Mouse (Mus musculus) stomach, embryonic 14.5 days (tissue): ENCODE data around the gene Actl10. TPM values are rescaled to one million over a fixed set of nuclear protein-coding genes. Genes with fewer than 3 reads are reported as not detected.

ENCODE experiments used
- ATAC-seq: fragments of 200-750 bp; cut with Nextera tagmentation; 2 replicates; pipeline ENCODE4 v1.8.0; 2017; ENCODE audit warnings: low read depth, moderate TSS enrichment; ENCODE audit not compliant: insufficient number of reproducible peaks, insufficient read depth, low FRiP score
- H3K27ac ChIP-seq: fragments of 300-500 bp; sonication (generic); 2 replicates; pipeline ENCODE4 v1.5.1; 2014; ENCODE audit warnings: mild to moderate bottlenecking, low read length, moderate library complexity, mixed read lengths
- H3K27me3 ChIP-seq: fragments of 300-500 bp; sonication (generic); 2 replicates; pipeline ENCODE4 v1.6.1; 2014; ENCODE audit warnings: low read length, control low read depth, mixed read lengths; ENCODE audit not compliant: control insufficient read depth, insufficient read depth
- H3K36me3 ChIP-seq: fragments of 300-500 bp; sonication (generic); 2 replicates; pipeline ENCODE4 v1.6.1; 2014; ENCODE audit warnings: mild to moderate bottlenecking, control low read depth, low read length, moderate library complexity, mixed read lengths; ENCODE audit not compliant: control insufficient read depth, insufficient read depth
- H3K4me1 ChIP-seq: fragments of 300-500 bp; sonication (generic); 2 replicates; pipeline ENCODE4 v1.6.1; 2014; ENCODE audit warnings: low read length, control low read depth, mixed read lengths; ENCODE audit not compliant: control insufficient read depth, insufficient read depth
- H3K4me2 ChIP-seq: fragments of 300-500 bp; sonication (generic); replicated peaks from 2 replicates; pipeline ENCODE4 v1.6.1; 2014; ENCODE audit warnings: low read depth, low read length, control low read depth
- H3K4me3 ChIP-seq: fragments of 300-500 bp; sonication (generic); 2 replicates; pipeline ENCODE4 v1.5.1; 2014; ENCODE audit warnings: low read depth, low read length, control low read depth
- H3K9ac ChIP-seq: fragments of 300-500 bp; sonication (generic); replicated peaks from 2 replicates; pipeline ENCODE4 v1.6.1; 2014; ENCODE audit warnings: low read depth, mild to moderate bottlenecking, control low read depth, low read length, moderate library complexity, mixed read lengths
- H3K9me3 ChIP-seq: fragments of 300-500 bp; sonication (generic); 2 replicates; pipeline ENCODE4 v1.6.1; 2016; ENCODE audit warnings: low read depth, low read length, control low read depth; ENCODE audit not compliant: control insufficient read depth
- WGBS: fragments of 180-500 bp; shearing (Covaris S2); extraction: QIAGEN DNeasy Blood & Tissue Kit; methylation state at CpG from one replicate; pipeline ENCODE4 v1.1.7; 2014; 5-methylcytosine and 5-hydroxymethylcytosine counted together
- polyA plus RNA-seq: library from polyadenylated mRNA; unstranded; fragments of >200 nt; fragmentation: Nextera tagmentation; extraction: Ambion mirVana; gene quantifications from 2 replicates; pipeline ENCODE4 v1.2.1, GENCODE M21; 2014

Actl10 gene
- polyA plus RNA-seq, 1 experiment from 2014 or later, result not detected

DNA sequence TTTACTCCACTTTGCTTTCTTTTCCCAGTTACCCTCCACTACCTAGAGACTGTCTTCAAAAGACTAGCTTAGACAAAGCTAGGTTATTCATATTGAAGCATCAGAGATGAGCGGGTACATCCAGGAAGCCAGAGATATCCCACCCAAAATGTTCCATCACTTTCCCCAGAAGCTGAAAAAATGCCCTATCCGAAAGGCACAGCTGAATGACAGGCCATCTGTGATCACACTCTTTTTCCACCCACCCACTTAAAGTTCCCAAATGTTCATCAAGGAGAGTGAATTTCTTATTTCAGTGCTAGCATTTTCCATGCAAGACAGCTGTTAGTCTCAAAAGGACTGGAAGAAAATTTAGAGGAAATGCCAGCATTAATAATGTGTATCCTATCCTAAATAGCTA, 26.3 kb upstream of the Actl10 start:
- H3K4me2 ChIP-seq, result no peak overlapping the region
- ATAC-seq, result no peak
- no peak overlapping the region for H3K9ac ChIP-seq
- H3K4me3 ChIP-seq, result no peak overlapping the region
- no peaks in the 10 kb centered on the region for H3K9me3 ChIP-seq
- H3K27ac ChIP-seq, result no peak overlapping the region
- WGBS, result 92% methylated on average over 2 of the region's 2 CpGs
- peaks cover 42% of the 10 kb centered on the region for H3K36me3 ChIP-seq
- H3K4me1 ChIP-seq, result no peaks in the 10 kb centered on the region
- H3K27me3 ChIP-seq, result no peaks in the 10 kb centered on the region

DNA sequence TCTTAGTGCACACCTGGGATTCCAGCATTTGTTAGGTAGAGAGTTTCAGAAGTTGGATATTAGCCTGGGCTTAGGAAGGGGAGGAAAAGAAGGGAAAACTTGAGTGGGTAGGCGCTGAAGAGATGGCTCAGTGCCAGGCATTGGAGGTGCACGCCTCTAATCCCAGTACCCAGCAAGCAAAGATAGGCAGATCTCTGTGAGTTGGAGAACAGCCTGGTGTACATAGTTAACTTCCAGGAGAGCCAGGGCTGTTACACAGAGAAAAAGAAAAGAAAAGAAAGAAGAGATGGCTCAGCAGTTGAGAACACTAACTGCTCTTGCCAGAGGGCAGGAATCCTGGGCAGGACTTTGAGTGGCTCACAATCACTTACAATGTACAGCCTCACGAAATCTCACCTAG, 25.0 kb upstream of the Actl10 start:
- no peak overlapping the region for H3K9ac ChIP-seq
- H3K27ac ChIP-seq, result peak overlapping the region; percentile 61
- no peaks in the 10 kb centered on the region for H3K27me3 ChIP-seq
- ATAC-seq, result no peak
- WGBS, result 59% methylated on average over 3 of the region's 3 CpGs
- no peak overlapping the region for H3K4me3 ChIP-seq
- H3K4me2 ChIP-seq, result no peak overlapping the region
- no peaks in the 10 kb centered on the region for H3K9me3 ChIP-seq
- no peaks in the 10 kb centered on the region for H3K4me1 ChIP-seq
- H3K36me3 ChIP-seq, result peaks cover 48% of the 10 kb centered on the region

DNA sequence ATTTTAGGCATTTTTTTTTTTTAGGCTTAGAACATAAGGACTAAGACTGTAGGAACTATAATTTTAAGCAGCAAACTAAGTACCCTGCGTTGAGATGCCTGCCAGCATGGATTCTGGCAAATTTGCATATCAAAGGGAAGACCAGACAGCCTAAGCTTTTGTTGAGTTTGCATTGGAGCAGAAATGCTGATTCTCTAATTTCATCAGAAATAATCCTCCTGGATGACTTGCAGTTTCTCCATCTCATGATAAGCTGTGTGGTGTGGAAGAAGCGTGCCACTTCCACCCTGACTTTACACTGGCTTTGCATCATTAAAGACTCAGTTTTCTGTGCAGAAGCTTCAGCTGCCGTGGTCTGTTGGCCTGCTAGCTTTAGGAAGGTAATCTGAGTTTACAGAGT, 18.7 kb upstream of the Actl10 start:
- ATAC-seq, result no peak
- Histone ChIP-seq H3K27me3 (no peaks in the 10 kb centered on the region), H3K4me2 (no peak overlapping the region), H3K27ac (no peak overlapping the region), H3K36me3 (peaks cover 43% of the 10 kb centered on the region; the same call in 1 of the 2 replicates), H3K4me3 (no peak overlapping the region), H3K9ac (no peak overlapping the region), H3K4me1 (0 out of 2 replicates have a peak, but pooled peaks cover 2% of the 10 kb centered on the region), H3K9me3 (no peaks in the 10 kb centered on the region)
- 74% methylated on average over 3 of the region's 3 CpGs for WGBS

DNA sequence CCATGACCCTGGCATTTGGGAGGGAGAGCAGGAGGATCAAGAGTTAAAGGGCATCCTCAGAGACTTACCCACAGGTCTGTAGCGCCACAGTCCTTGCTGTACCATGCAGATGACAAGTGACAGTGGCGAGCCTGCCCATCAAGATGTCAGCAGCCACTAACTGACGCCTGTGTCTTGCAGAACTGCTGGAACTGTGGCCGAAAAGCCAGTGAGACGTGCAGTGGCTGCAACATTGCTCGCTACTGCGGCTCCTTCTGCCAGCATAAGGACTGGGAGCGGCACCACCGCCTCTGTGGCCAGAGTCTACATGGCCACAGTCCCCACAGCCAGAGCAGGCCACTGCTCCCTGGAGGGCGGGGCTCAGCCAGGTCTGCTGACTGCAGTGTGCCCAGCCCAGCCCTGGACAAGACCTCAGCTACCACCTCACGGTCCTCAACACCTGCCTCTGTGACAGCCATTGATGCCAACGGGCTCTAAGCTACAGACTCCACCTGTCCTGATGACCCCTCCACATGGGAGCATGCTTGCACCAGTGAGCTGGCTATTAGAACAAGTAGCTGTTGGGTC, 16.8 kb upstream of the Actl10 start:
- Histone ChIP-seq H3K36me3 (peaks cover 31% of the 10 kb centered on the region; the same call in 1 of the 2 replicates), H3K4me2 (no peak overlapping the region), H3K4me3 (no peak overlapping the region), H3K27ac (no peak overlapping the region), H3K4me1 (0 out of 2 replicates have a peak, but pooled peaks cover 6% of the 10 kb centered on the region), H3K9ac (no peak overlapping the region), H3K9me3 (no peaks in the 10 kb centered on the region), H3K27me3 (no peaks in the 10 kb centered on the region)
- 89% methylated on average over 12 of the region's 12 CpGs for WGBS
- ATAC-seq, result no peak

DNA sequence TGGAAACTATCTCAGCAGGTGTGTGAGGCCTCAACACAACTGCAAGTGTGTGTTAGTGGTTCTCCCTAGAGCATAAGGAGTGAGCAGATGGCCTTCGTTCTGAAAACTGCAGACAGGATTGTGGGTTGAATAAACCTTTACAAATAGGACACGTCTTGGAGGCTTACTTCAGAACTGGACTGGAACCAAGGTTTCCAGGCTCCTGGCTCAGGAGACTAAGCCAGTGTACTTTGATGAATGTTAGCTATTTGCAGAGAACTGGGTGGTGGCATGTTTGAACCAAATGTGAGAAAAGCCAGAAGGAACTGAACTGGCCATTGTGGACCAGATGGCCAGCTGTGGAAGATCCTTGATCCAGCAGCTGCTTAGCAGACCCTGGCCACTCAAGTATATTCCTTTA, 13.3 kb upstream of the Actl10 start:
- Histone ChIP-seq H3K36me3 (peaks cover 17% of the 10 kb centered on the region; the same call in 1 of the 2 replicates), H3K27me3 (no peaks in the 10 kb centered on the region), H3K4me2 (no peak overlapping the region), H3K4me1 (0 out of 2 replicates have a peak, but pooled peaks cover 6% of the 10 kb centered on the region), H3K4me3 (no peak overlapping the region), H3K9me3 (no peaks in the 10 kb centered on the region), H3K9ac (no peak overlapping the region), H3K27ac (peak overlapping the region; percentile 80)
- peak; percentile 65; the same call in 1 of the 2 replicates for ATAC-seq
- 33% methylated on average over 2 of the region's 2 CpGs for WGBS

DNA sequence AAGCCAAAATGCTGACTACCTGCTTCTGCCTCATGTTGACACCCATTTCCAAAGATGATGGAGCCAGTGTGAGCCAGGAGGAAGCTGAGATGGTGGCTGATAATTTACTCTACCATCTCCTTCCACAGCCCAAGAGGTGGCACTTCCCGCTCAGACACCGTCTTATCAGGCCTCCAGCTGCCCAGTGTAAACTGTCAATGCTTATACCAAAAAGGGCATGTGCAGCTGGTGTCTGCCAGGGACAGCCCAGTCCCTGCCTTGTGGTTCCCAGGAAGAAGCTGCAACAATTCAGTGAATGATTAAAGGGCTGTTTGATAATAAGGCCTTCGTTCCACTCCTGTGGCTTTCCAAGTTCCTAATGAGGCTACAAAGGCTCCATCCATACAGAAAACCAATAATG, 12.9 kb upstream of the Actl10 start:
- Histone ChIP-seq H3K27me3 (no peaks in the 10 kb centered on the region), H3K36me3 (peaks cover 17% of the 10 kb centered on the region; the same call in 1 of the 2 replicates), H3K4me3 (no peak overlapping the region), H3K27ac (peak overlapping the region; percentile 2; the same call in 1 of the 2 replicates), H3K9ac (no peak overlapping the region), H3K4me2 (no peak overlapping the region), H3K9me3 (no peaks in the 10 kb centered on the region), H3K4me1 (0 out of 2 replicates have a peak, but pooled peaks cover 6% of the 10 kb centered on the region)
- WGBS, result 26% methylated on average over 3 of the region's 3 CpGs
- ATAC-seq, result no peak

DNA sequence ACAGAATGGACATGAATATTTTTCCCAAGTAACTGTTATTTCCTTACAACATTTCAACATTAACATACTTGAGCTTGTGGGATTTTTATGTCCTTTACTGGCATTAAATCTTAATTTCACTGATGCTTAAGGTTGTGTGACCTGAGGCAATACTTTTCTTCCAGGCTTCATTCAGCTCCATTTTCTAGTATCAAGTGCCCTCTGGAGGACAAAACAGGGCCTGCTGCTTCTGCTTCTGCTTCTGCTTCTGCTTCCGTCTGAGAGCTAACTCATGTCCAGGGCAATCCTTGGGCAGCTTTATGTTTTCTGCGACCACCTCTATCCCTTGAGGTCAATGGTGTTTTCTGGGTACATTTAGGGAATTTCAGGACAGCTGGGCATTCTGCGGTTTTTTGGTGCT, 11.9 kb upstream of the Actl10 start:
- Histone ChIP-seq H3K27ac (no peak overlapping the region), H3K4me1 (0 out of 2 replicates have a peak, but pooled peaks cover 6% of the 10 kb centered on the region), H3K9ac (no peak overlapping the region), H3K9me3 (no peaks in the 10 kb centered on the region), H3K36me3 (peaks cover 15% of the 10 kb centered on the region; the same call in 1 of the 2 replicates), H3K27me3 (no peaks in the 10 kb centered on the region), H3K4me2 (no peak overlapping the region), H3K4me3 (no peak overlapping the region)
- ATAC-seq, result no peak
- WGBS, result 79% methylated on average over 3 of the region's 3 CpGs

DNA sequence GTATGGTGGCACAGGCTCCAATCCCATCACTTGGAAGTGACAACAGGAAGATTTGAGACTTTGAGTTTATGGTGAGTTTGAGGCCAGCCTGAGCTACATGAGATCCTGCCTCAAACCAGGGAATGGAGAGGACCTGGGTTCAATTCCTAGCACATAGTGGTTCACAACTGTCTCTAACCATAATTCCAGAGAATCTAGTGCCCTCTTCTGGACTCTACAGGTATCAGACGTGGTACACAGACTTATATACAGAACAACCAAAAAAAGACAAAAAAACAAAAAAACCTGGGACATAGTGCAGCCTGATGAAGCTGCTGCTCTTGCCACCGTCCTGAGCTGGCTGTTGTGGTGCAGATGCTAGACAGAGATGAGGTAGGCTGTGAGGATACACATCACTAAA, 9.9 kb upstream of the Actl10 start:
- no peak overlapping the region for H3K27ac ChIP-seq
- no peaks in the 10 kb centered on the region for H3K27me3 ChIP-seq
- no peak overlapping the region for H3K4me3 ChIP-seq
- 89% methylated on average over 2 of the region's 2 CpGs for WGBS
- H3K4me1 ChIP-seq, result 0 out of 2 replicates have a peak, but pooled peaks cover 6% of the 10 kb centered on the region
- no peak overlapping the region for H3K4me2 ChIP-seq
- no peaks in the 10 kb centered on the region for H3K9me3 ChIP-seq
- H3K36me3 ChIP-seq, result peaks cover 4% of the 10 kb centered on the region; the same call in 1 of the 2 replicates
- no peak overlapping the region for H3K9ac ChIP-seq
- no peak for ATAC-seq
